Mouse (Mus musculus) liver, embryonic 11.5 days (tissue): ENCODE data around the gene Gmeb2. TPM values are rescaled to one million over a fixed set of nuclear protein-coding genes. Genes with fewer than 3 reads are reported as not detected.

Experiments used
- ATAC-seq: fragments of 200-750 bp; cut with Nextera tagmentation; replicated peaks from 2 replicates; pipeline ENCODE4 v1.8.0; 2017; ENCODE audit warnings: moderate number of reproducible peaks, mild to moderate bottlenecking, moderate TSS enrichment, moderate library complexity; ENCODE audit not compliant: low FRiP score
- DNase-seq: peaks from one replicate; pipeline ENCODE4 v3.0.0-alpha.2; 2017; ENCODE audit warnings: low spot score
- H3K27ac ChIP-seq: fragments of 300-500 bp; sonication (generic); 2 replicates; pipeline ENCODE4 v1.5.1; 2014; ENCODE audit warnings: mild to moderate bottlenecking, low read depth, low read length, control low read depth
- H3K27me3 ChIP-seq: fragments of 300-500 bp; sonication (generic); replicated peaks from 2 replicates; pipeline ENCODE4 v1.6.1; 2014; ENCODE audit warnings: low read length, mixed read lengths; ENCODE audit not compliant: control insufficient read depth, insufficient read depth
- H3K36me3 ChIP-seq: fragments of 300-500 bp; sonication (generic); 2 replicates; pipeline ENCODE4 v1.6.1; 2014; ENCODE audit warnings: mild to moderate bottlenecking, low read length, moderate library complexity, mixed read lengths; ENCODE audit not compliant: control insufficient read depth, insufficient read depth
- H3K4me1 ChIP-seq: fragments of 300-500 bp; sonication (generic); replicated peaks from 2 replicates; pipeline ENCODE4 v1.6.1; 2014; ENCODE audit warnings: low read length, mixed read lengths; ENCODE audit not compliant: control insufficient read depth, insufficient read depth
- H3K4me2 ChIP-seq: fragments of 300-500 bp; sonication (generic); 2 replicates; pipeline ENCODE4 v1.6.1; 2014; ENCODE audit warnings: mild to moderate bottlenecking, control low read depth, moderate library complexity
- H3K4me3 ChIP-seq: fragments of 300-500 bp; sonication (generic); 2 replicates; pipeline ENCODE4 v1.5.1; 2014; ENCODE audit warnings: low read depth, low read length, control low read depth
- H3K9ac ChIP-seq: fragments of 300-500 bp; sonication (generic); 2 replicates; pipeline ENCODE4 v1.6.1; 2014; ENCODE audit warnings: low read depth, low read length, control low read depth
- H3K9me3 ChIP-seq: fragments of 300-500 bp; sonication (generic); 2 replicates; pipeline ENCODE4 v1.6.1; 2016; ENCODE audit warnings: low read length, inconsistent platforms, mixed read lengths; ENCODE audit not compliant: control insufficient read depth
- WGBS: fragments of 180-500 bp; shearing (Covaris S2); extraction: QIAGEN DNeasy Blood & Tissue Kit; methylation state at CpG from one replicate; pipeline ENCODE4 v1.1.7; 2014; 5-methylcytosine and 5-hydroxymethylcytosine counted together
- polyA plus RNA-seq: library from polyadenylated mRNA; unstranded; fragments of >200 nt; fragmentation: Nextera tagmentation; extraction: Ambion mirVana; gene quantifications from 2 replicates; pipeline ENCODE4 v1.2.1, GENCODE M21; 2014

Gmeb2 gene
- polyA plus RNA-seq, 1 experiment from 2014 or later = 14.7 TPM

DNA sequence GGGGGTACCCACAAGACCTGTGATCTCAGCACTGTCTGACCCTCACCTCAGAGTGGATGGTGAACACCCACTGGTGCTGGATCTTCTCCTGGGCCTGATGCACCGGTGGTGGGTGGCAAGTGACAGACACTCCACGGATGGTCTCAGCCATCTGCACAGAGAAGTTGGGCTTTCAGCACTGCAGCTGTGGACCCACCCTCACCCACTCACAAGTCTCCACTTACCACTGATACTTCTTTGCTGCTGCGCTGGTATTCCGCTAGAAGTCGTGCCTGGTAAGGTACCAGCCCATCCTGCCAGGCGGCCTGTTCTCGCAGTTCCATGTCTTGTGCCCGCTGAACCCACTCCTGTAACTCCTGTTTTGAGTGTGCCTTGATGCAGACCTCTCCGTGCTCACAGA is 48.6 kb downstream of the Gmeb2 start:
- Histone ChIP-seq H3K9me3 (no peaks in the 10 kb centered on the region), H3K36me3 (no peaks in the 10 kb centered on the region), H3K4me2 (no peak overlapping the region), H3K27ac (no peak overlapping the region), H3K9ac (no peak overlapping the region), H3K4me3 (no peak overlapping the region), H3K4me1 (peaks cover 9% of the 10 kb centered on the region), H3K27me3 (no peaks in the 10 kb centered on the region)
- 90% methylated on average over 9 of the region's 9 CpGs for WGBS
- ATAC-seq (no peak), DNase-seq (no peak)

DNA sequence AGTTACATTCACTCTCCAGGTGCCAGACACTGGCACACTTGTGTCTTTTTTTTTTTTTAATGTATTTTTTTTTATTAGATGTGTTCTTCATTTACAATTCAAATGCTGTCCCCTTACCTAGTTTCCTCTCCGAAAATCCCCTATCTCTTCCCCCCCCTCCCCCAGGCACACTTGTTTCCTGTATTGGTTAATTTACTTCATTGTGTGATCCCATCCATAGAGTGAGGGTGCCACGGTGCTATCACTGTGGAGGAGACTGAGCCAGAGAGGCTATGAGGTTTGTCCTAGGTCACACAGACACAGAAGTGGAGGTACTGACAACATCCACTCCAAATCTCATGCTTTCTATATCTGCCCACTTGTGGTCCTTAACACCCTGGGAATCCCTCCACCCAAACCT is 49.0 kb downstream of the Gmeb2 start:
- ATAC-seq (no peak), DNase-seq (no peak)
- Histone ChIP-seq H3K9ac (no peak overlapping the region), H3K27me3 (no peaks in the 10 kb centered on the region), H3K4me2 (no peak overlapping the region), H3K4me3 (no peak overlapping the region), H3K9me3 (no peaks in the 10 kb centered on the region), H3K36me3 (no peaks in the 10 kb centered on the region), H3K27ac (no peak overlapping the region), H3K4me1 (peaks cover 8% of the 10 kb centered on the region)
- whole genome bisulfite sequencing = 67% methylated on average over 2 of the region's 2 CpGs

DNA sequence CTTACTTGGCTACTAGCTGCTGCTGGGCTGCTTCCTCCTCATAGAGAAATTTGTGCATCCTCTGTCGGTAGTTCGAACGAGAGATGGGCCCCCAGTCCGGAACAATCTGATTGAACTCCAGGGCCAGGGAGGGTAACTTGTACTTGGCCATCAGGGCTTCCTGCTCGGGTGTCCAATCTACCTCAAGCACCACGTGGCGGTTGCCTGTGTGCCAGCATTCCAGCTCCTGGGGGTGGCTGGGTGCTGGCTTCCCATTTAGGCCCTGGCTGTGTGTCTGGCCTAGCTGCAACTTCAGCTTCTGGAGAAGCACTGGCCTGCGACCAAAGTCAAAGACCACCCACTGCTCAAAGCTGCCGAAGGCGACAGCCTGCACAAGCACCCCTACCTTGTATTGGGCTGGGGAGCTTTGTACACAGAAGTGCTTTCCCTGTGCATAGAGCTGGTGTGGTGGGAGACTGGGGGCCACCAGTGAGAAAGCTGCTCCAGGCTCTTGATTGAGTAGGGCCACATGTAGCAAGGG is 49.7 kb downstream of the Gmeb2 start:
- WGBS = 82% methylated on average over 10 of the region's 10 CpGs
- Histone ChIP-seq H3K4me1 (peaks cover 6% of the 10 kb centered on the region), H3K27ac (no peak overlapping the region), H3K9me3 (no peaks in the 10 kb centered on the region), H3K9ac (no peak overlapping the region), H3K4me2 (no peak overlapping the region), H3K4me3 (no peak overlapping the region), H3K36me3 (no peaks in the 10 kb centered on the region), H3K27me3 (no peaks in the 10 kb centered on the region)
- ATAC-seq (no peak), DNase-seq (no peak)

DNA sequence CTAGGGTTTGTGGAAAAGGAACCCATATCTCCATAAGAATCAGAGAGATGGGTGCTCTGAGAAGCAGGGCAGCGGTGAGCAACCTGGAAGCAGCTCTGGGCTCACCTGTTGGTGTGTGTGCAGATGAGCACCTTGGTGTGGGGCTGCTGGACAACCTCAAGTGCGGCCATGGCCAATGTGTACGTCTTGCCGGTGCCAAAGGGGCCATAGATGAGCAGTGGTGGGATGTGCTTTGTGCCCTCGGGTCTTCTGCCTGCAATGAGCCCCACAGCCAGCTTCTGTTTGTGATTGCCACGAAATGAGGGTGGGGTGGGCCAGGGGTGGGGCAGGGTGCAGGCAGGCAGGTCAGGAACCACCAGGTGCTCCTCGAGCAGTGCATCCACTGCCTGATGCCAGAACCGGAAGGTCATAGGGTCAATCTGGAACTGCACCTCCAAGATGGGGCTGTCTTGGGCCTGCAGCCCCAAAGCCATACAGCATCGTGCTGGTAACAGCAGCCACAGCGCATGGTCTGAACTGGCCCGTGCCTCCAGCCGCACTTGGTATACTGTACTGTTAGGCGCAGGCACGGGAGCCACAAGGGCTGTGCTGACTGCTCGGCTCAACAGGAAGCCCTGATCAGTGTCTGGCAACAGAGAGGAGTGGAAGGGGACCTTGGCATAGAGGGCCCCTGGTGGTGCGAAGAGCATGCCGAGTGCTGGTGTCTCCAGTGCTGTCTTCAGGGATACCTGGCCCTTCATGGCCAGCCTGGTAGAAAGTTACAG is 50.4 kb downstream of the Gmeb2 start:
- Histone ChIP-seq H3K36me3 (no peaks in the 10 kb centered on the region; the same call in 1 of the 2 replicates), H3K9ac (no peak overlapping the region), H3K27ac (no peak overlapping the region), H3K4me2 (no peak overlapping the region), H3K4me3 (no peak overlapping the region), H3K4me1 (peaks cover 5% of the 10 kb centered on the region), H3K9me3 (no peaks in the 10 kb centered on the region), H3K27me3 (no peaks in the 10 kb centered on the region)
- no peak for ATAC-seq
- DNase-seq = no peak
- WGBS = 86% methylated on average over 17 of the region's 17 CpGs

DNA sequence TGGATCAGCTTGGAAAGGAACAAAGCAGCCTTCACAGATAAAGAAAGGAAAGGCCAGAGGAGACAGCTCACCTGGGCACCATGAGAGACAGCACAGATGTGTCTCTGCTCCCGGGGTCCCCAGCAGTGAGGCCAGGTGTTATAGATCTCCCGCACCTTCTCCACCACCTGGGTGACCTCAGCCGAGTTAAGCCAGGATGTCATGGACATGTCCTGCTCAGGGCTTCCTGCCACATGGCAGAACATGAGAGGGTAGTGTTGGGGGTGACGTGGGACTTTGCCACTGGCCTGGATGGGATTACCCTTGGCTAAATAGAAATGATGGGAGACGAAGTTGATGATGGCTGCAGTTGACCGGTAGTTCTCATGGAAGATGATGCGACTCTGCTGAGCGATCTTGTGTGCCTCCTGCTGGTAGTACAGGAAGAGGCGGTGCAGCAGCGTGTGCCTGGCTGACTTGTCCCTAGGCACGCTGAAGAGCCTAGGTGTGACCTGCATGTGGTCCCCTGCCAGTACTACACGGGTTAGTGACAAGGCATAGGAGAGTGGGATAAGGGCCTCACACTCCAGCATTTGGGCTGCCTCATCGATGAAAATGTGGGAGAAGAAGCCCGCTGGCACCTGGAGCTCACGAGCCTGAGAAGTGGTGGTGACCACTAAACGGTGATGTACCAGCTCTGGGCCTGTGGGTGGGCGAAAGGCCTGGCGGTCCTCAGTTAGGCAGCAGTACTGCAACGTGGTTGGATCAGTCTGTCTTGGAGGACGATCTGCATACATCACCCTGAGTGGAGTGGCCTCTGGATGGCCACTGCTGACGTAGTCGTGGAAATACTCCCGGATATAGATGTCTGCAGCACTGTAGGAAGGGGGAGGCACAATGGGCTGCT is 51.9 kb downstream of the Gmeb2 start:
- WGBS = 83% methylated on average over 23 of the region's 23 CpGs
- DNase-seq (no peak), ATAC-seq (no peak)
- H3K4me1 ChIP-seq = no peaks in the 10 kb centered on the region; the same call in 1 of the 2 replicates
- no peak overlapping the region for H3K4me3 ChIP-seq
- no peak overlapping the region for H3K9ac ChIP-seq
- H3K36me3 ChIP-seq = no peaks in the 10 kb centered on the region; the same call in 1 of the 2 replicates
- no peak overlapping the region for H3K27ac ChIP-seq
- H3K4me2 ChIP-seq = no peak overlapping the region
- no peaks in the 10 kb centered on the region for H3K9me3 ChIP-seq
- H3K27me3 ChIP-seq = no peaks in the 10 kb centered on the region

DNA sequence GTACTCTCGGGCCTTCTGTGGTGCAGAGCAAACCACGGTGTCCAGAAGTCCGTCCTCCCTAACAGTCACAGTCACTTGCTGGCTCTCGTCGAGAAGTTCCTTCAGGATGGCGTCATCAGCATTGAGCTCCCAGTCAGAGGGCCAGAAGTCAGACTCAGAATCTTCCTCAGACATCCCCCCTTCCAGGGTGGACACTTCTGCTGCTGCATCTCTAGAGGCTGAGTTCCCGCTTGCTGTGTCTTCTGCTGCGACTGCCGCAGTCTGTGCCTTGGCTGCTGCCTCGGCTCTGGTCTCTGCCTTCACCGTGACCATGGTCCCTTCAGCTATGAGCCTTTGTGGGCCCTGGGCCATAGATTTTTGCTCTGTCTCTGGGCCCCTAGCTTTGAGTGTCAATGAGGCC is 53.2 kb downstream of the Gmeb2 start:
- DNase-seq = no peak
- H3K9ac ChIP-seq = no peak overlapping the region
- H3K4me2 ChIP-seq = no peak overlapping the region
- H3K36me3 ChIP-seq = no peaks in the 10 kb centered on the region; the same call in 1 of the 2 replicates
- H3K4me1 ChIP-seq = no peaks in the 10 kb centered on the region
- no peaks in the 10 kb centered on the region for H3K9me3 ChIP-seq
- WGBS = 86% methylated on average over 11 of the region's 11 CpGs
- no peak for ATAC-seq
- no peaks in the 10 kb centered on the region for H3K27me3 ChIP-seq
- H3K27ac ChIP-seq = no peak overlapping the region
- no peak overlapping the region for H3K4me3 ChIP-seq

DNA sequence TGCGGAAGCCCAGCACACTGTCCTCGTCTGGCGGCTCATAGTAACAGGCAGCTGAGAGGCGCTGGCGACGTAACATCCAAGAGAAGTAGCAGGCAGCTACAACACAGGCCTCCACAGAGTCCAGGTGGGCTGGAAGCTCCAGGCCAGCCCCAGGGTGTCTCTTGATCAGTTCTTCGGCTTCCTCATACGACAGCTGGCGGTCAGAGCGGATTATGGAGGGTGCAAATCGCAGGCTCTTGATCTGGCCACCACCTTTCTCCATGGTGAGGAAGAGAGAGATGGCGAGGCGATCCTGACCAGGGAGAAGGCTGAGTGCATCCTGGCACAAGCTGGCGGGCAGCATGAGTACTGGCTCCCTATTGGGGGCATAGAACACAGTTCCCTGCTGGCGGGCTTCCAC is 54.4 kb downstream of the Gmeb2 start:
- H3K4me3 ChIP-seq = no peak overlapping the region
- no peaks in the 10 kb centered on the region for H3K9me3 ChIP-seq
- DNase-seq (no peak), ATAC-seq (no peak)
- H3K27ac ChIP-seq = no peak overlapping the region
- H3K36me3 ChIP-seq = no peaks in the 10 kb centered on the region; the same call in 1 of the 2 replicates
- WGBS = 90% methylated on average over 15 of the region's 15 CpGs
- H3K27me3 ChIP-seq = no peaks in the 10 kb centered on the region
- no peak overlapping the region for H3K4me2 ChIP-seq
- no peak overlapping the region for H3K9ac ChIP-seq
- no peaks in the 10 kb centered on the region for H3K4me1 ChIP-seq

DNA sequence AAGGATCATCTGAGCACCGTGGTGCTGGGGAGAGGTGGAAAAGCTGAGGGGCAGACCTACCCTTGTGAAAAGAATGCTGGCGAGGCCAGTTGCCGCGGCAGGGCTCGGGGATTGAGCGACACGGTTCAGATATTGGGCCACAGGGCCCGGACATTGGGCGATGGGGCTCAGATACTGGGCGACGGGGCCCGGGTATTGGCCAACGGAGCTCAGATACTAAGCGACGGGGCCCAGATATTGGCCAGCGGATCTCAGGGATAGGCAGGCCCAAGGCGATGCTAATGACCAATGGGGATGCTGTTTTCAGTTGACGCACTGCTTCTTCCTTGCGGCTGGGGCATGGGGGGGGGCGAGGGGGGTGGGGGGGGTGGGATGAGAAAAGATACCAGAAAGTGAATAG is 56.7 kb downstream of the Gmeb2 start:
- no peaks in the 10 kb centered on the region for H3K4me1 ChIP-seq
- WGBS = 78% methylated on average over 20 of the region's 20 CpGs
- no peaks in the 10 kb centered on the region for H3K27me3 ChIP-seq
- no peak overlapping the region for H3K4me3 ChIP-seq
- no peak for ATAC-seq
- no peak overlapping the region for H3K4me2 ChIP-seq
- H3K27ac ChIP-seq = no peak overlapping the region
- H3K9ac ChIP-seq = no peak overlapping the region
- DNase-seq = no peak
- no peaks in the 10 kb centered on the region; the same call in 1 of the 2 replicates for H3K36me3 ChIP-seq
- no peaks in the 10 kb centered on the region for H3K9me3 ChIP-seq
